Mouse (Mus musculus) MEL (cell line): ENCODE measurements around the gene Olfr1340.

Experiments
- CTCF ChIP-seq, 3 experiments: IDR thresholded peaks in 2 of 3; conservative IDR thresholded peaks in 1 of 3; 2 replicates each; pipeline ENCODE4 v1.5.1; 2011 to 2012; ENCODE audit warnings: low read length in 3 of 3, low read depth in 2 of 3, mild to moderate bottlenecking in 2 of 3, improper control_type of control experiment in 1 of 3, inconsistent platforms in 1 of 3, mixed read lengths in 1 of 3, moderate library complexity in 1 of 3; ENCODE audit not compliant: control insufficient read depth in 1 of 3, insufficient read depth in 1 of 3, poor library complexity in 1 of 3, severe bottlenecking in 1 of 3
- GATA1 ChIP-seq: IDR thresholded peaks from 2 replicates; pipeline ENCODE4 v1.6.1; 2011; ENCODE audit warnings: low read depth, low read length, improper control_type of control experiment
- KAT2A ChIP-seq: conservative IDR thresholded peaks from 2 replicates; pipeline ENCODE4 v1.6.1; 2012; ENCODE audit warnings: low read depth, low read length, improper control_type of control experiment, inconsistent platforms
- MAX ChIP-seq: IDR thresholded peaks from 2 replicates; pipeline ENCODE4 v1.6.1; 2011; ENCODE audit warnings: low read length, improper control_type of control experiment
- MYC ChIP-seq: IDR thresholded peaks from 2 replicates; pipeline ENCODE4 v1.6.1; 2011; ENCODE audit warnings: low read depth, mild to moderate bottlenecking, low read length, improper control_type of control experiment, moderate library complexity
- TAL1 ChIP-seq: IDR thresholded peaks from 2 replicates; pipeline ENCODE4 v1.6.1; 2012; ENCODE audit warnings: mild to moderate bottlenecking, inconsistent platforms, low read length, moderate library complexity, mixed read lengths
- UBTF ChIP-seq: IDR thresholded peaks from 2 replicates; pipeline ENCODE4 v1.6.1; 2012; ENCODE audit warnings: low read depth, mild to moderate bottlenecking, inconsistent platforms, low read length, improper control_type of control experiment, moderate library complexity, borderline replicate concordance; ENCODE audit not compliant: insufficient read depth
- ZC3H11A ChIP-seq: IDR thresholded peaks from 2 replicates; pipeline ENCODE4 v1.6.1; 2012; ENCODE audit warnings: low read depth, mild to moderate bottlenecking, inconsistent platforms, low read length, improper control_type of control experiment

DNA sequence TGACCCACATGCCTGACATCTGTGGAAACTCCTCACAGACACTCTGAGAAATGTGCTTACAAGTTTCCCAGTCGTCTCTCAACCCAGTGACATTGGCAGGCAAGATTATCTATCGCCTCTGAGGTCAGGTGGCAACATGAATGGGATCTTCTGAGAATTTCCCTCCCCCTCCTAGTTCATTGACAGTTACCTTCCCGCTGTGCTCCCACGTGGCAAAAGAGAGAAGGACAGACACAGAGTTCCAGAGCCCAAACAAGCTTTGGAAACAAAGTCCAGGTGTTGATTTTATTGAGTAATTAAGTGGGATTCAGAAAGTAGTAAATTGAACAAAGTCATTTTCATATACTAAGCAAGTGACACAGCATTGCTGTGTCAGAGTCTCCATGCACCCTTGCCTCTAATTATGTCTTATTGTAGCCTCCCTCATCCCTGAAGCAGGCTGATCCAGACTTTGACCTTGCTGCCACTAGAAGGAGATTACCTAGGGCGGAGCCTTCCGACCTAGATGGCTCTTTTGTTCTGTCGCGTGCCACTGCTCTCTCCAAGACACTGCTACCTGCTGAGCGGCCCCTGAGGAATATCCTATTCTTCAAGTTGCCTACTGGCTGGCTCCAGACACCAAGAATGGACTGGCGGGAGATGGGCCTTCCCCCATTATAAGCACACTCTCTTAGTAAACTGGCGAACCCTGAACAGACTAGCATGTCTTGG, 21.2 kb downstream of the Olfr1340 start:
- TF ChIP-seq UBTF (no peak), CTCF (IDR thresholded peaks at IDR 0.05 in 2 of 3, conservative IDR thresholded peaks at IDR 0.05 in 1 of 3; ENCODE audit: control insufficient read depth in 1 of 3, insufficient read depth in 1 of 3, low read depth in 2 of 3, low read length in 3 of 3, poor library complexity in 1 of 3, severe bottlenecking in 1 of 3) (no peak), KAT2A (no peak), GATA1 (no peak), TAL1 (no peak), MYC (no peak), MAX (no peak), ZC3H11A (no peak)
